Mouse (Mus musculus) WW6 (cell line): ENCODE measurements around the gene Plcb1.

ENCODE experiments used
- DNase-seq: peaks from one replicate; pipeline ENCODE4 v3.0.0-alpha.2; 2013; ENCODE audit warnings: low read depth, low spot score

Plcb1 gene

GRCm38 (mm10) chr2:135067419-135067818 lies 281.6 kb downstream of the Plcb1 start:
- DNase-seq, result no peak

GRCm38 (mm10) chr2:135071349-135071748 lies 285.5 kb downstream of the Plcb1 start:
- no peak for DNase-seq

GRCm38 (mm10) chr2:135072503-135072902 lies 286.6 kb downstream of the Plcb1 start:
- DNase-seq, result no peak

- DNase-seq, result peak; percentile 20
These were observed 287.1 kb downstream of the Plcb1 start for GRCm38 (mm10) chr2:135073014-135073413.

GRCm38 (mm10) chr2:135075375-135075774 lies 289.5 kb downstream of the Plcb1 start:
- no peak for DNase-seq

GRCm38 (mm10) chr2:135092588-135093162 lies 306.8 kb downstream of the Plcb1 start:
- no peak for DNase-seq

- no peak for DNase-seq
These were observed 315.4 kb downstream of the Plcb1 start for GRCm38 (mm10) chr2:135101292-135101691.

- DNase-seq, result no peak
These were observed 316.1 kb downstream of the Plcb1 start for GRCm38 (mm10) chr2:135101943-135102342.

GRCm38 (mm10) chr2:135106649-135107048 lies 320.8 kb downstream of the Plcb1 start:
- DNase-seq, result no peak

- DNase-seq, result no peak
These were observed 322.7 kb downstream of the Plcb1 start for GRCm38 (mm10) chr2:135108607-135109006.

- no peak for DNase-seq
These were observed 328.7 kb downstream of the Plcb1 start for GRCm38 (mm10) chr2:135114501-135115128.

- DNase-seq, result no peak
These were observed 337.2 kb downstream of the Plcb1 start for GRCm38 (mm10) chr2:135123057-135123456.

- no peak for DNase-seq
These were observed 338.0 kb downstream of the Plcb1 start for GRCm38 (mm10) chr2:135123695-135124343.

- DNase-seq, result no peak
These were observed 354.7 kb downstream of the Plcb1 start for GRCm38 (mm10) chr2:135140576-135140975.

GRCm38 (mm10) chr2:135152289-135152688 lies 366.4 kb downstream of the Plcb1 start:
- no peak for DNase-seq

- DNase-seq, result no peak
These were observed 367.4 kb downstream of the Plcb1 start for GRCm38 (mm10) chr2:135153248-135153647.

GRCm38 (mm10) chr2:135156055-135156454 lies 370.2 kb downstream of the Plcb1 start:
- DNase-seq, result no peak

- no peak for DNase-seq
These were observed 372.1 kb downstream of the Plcb1 start for GRCm38 (mm10) chr2:135157961-135158360.

- DNase-seq, result no peak
These were observed 375.8 kb downstream of the Plcb1 start for GRCm38 (mm10) chr2:135161673-135162072.

GRCm38 (mm10) chr2:135165512-135165911 lies 379.6 kb downstream of the Plcb1 start:
- DNase-seq, result no peak

GRCm38 (mm10) chr2:135175544-135175943 lies 389.7 kb downstream of the Plcb1 start:
- no peak for DNase-seq

- no peak for DNase-seq
These were observed 401.8 kb downstream of the Plcb1 start for GRCm38 (mm10) chr2:135187659-135188058.

GRCm38 (mm10) chr2:135200830-135201229 lies 415.0 kb downstream of the Plcb1 start:
- no peak for DNase-seq
